Mouse (Mus musculus): ENCODE measurements around the gene Snd1. TPM values are rescaled to one million over a fixed set of nuclear protein-coding genes. Genes with fewer than 3 reads are reported as not detected.

The Snd1 gene
- total and polyA plus RNA-seq, 3 experiments = 83.7 to 377 (median 210) TPM

DNA sequence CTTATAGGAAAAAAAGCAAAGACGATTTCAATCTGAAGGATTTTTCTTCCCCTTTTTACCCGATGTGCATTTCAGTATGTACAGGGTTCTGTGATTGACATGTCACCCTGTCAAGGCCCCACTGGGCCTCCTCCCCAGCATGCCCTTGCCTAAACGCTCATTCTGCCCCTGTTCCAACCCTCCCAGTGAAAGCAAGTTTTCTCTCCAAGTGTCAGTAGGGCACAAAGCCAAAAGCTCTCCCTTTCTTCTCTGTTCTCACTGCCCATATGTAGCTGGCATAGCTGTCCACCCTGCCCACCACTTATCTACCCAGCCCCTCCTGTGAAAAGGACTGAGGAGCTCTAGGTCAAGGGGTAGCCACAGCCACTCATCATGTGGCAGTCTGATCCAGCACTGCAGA is 374.4 kb downstream of the Snd1 start:
- Histone ChIP-seq H3K9ac (ENCODE audit: insufficient read depth, low read depth) (no peak overlapping the region), H3K4me1 (ENCODE audit: control insufficient read depth in 1 of 2, insufficient read depth in 2 of 2) (0 out of 4 replicates have a peak, but pooled peaks cover 0 to 3% of the 10 kb centered on the region in 2 experiments), H3K27ac (ENCODE audit: insufficient read depth, low read depth) (no peak overlapping the region), H3K27me3 (replicated peaks) (no peaks in the 10 kb centered on the region), H3K36me3 (replicated peaks in 1 of 2; ENCODE audit: control insufficient read depth in 1 of 2, insufficient read depth in 1 of 2, low read length in 1 of 2) (peaks cover 18 to 84% of the 10 kb centered on the region in 2 experiments), H3K9me3 (replicated peaks; ENCODE audit: low read length) (no peaks in the 10 kb centered on the region), H3K79me2 (replicated peaks; ENCODE audit: control insufficient read depth, extremely low read depth, insufficient read depth, poor library complexity, severe bottlenecking) (no peaks in the 10 kb centered on the region), H3K4me2 (ENCODE audit: insufficient read depth, low read depth, poor library complexity, severe bottlenecking) (no peak overlapping the region), H3K4me3 (replicated peaks in 1 of 3; ENCODE audit: low read depth in 2 of 3, low read length in 2 of 3, poor library complexity in 1 of 3) (no peak overlapping the region)
- no peak for TF ChIP-seq JUN (IDR thresholded peaks at IDR 0.05; ENCODE audit: insufficient read depth, low read depth, low read length)
- TF ChIP-seq KAT2A (IDR thresholded peaks at IDR 0.05; ENCODE audit: insufficient replicate concordance, low read length) = no peak
- no peak for TF ChIP-seq ZNF384 (IDR thresholded peaks at IDR 0.05; ENCODE audit: low read depth, low read length)
- no peak for TF ChIP-seq POLR2A (IDR thresholded peaks at IDR 0.05; ENCODE audit: low read depth, low read length)
- TF ChIP-seq ZC3H11A (IDR thresholded peaks at IDR 0.05; ENCODE audit: low read depth, low read length) = no peak
- TF ChIP-seq SMC3 (IDR thresholded peaks at IDR 0.05; ENCODE audit: low read depth, low read length) = no peak
- no peak for DNase-seq (ENCODE audit: extremely low read depth)
- in situ Hi-C loops (cut with MboI; ENCODE audit: low pct_ligation_motif_present, low pct_unique_long_range_greater_than_20kb, low sequenced_read_pairs) = no loop called here
- dilution Hi-C loops (cut with MboI; ENCODE audit: extremely low pct_ligation_motif_present, extremely low pct_unique_long_range_greater_than_20kb, low sequenced_read_pairs) = no loop called here

DNA sequence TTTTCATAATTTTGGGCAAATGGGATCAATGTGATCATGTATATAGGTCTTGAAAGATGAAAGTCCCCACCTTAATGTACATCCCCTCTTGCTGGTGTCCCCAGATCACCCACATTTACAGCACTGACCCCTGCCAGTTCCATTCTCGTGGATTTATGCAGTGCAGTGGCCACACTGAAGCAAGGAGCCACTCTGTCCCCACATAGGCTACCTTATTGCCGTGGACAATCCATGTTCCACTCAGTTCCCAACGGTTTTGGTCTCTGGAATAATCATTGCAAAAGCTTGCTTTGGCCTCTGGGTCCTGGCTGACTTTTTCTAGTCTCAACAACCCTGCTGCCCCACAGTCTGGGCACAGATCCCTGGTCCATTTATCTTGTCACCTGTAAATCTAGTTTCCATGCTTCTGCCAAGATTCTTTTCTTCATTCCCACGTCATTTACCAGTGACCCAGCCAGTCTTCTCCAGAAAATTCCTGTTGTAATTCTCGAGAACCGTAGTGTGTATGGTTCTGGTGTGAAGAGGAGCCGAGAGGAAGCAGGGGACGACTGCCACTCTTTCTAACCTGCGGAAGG is 375.5 kb downstream of the Snd1 start:
- Histone ChIP-seq H3K36me3 (replicated peaks in 1 of 2; ENCODE audit: control insufficient read depth in 1 of 2, insufficient read depth in 1 of 2, low read length in 1 of 2) (peaks cover 18 to 86% of the 10 kb centered on the region in 2 experiments), H3K4me2 (ENCODE audit: insufficient read depth, low read depth, poor library complexity, severe bottlenecking) (no peak overlapping the region), H3K27ac (ENCODE audit: insufficient read depth, low read depth) (no peak overlapping the region), H3K4me1 (ENCODE audit: control insufficient read depth in 1 of 2, insufficient read depth in 2 of 2) (peaks cover 0 to 8% of the 10 kb centered on the region in 2 experiments; a peak in 2 of 4 replicates), H3K79me2 (replicated peaks; ENCODE audit: control insufficient read depth, extremely low read depth, insufficient read depth, poor library complexity, severe bottlenecking) (no peaks in the 10 kb centered on the region), H3K9ac (ENCODE audit: insufficient read depth, low read depth) (no peak overlapping the region), H3K27me3 (replicated peaks) (no peaks in the 10 kb centered on the region), H3K4me3 (replicated peaks in 1 of 3; ENCODE audit: low read depth in 2 of 3, low read length in 2 of 3, poor library complexity in 1 of 3) (no peak overlapping the region), H3K9me3 (replicated peaks; ENCODE audit: low read length) (no peaks in the 10 kb centered on the region)
- dilution Hi-C loops (cut with MboI; ENCODE audit: extremely low pct_ligation_motif_present, extremely low pct_unique_long_range_greater_than_20kb, low sequenced_read_pairs) (no loop called here), in situ Hi-C loops (cut with MboI; ENCODE audit: low pct_ligation_motif_present, low pct_unique_long_range_greater_than_20kb, low sequenced_read_pairs) (no loop called here)
- no peak for DNase-seq (ENCODE audit: extremely low read depth)
- TF ChIP-seq PAX5 (IDR thresholded peaks at IDR 0.05; ENCODE audit: low read length) (no peak), TCF12 (IDR thresholded peaks at IDR 0.05; ENCODE audit: low read depth, low read length) (no peak), MXI1 (IDR thresholded peaks at IDR 0.05; ENCODE audit: low read depth, low read length) (no peak), SMC3 (IDR thresholded peaks at IDR 0.05; ENCODE audit: low read depth, low read length) (no peak), IRF4 (IDR thresholded peaks at IDR 0.05; ENCODE audit: low read depth, low read length) (no peak), ZMIZ1 (IDR thresholded peaks at IDR 0.05; ENCODE audit: low read depth, low read length) (no peak), MAZ (IDR thresholded peaks at IDR 0.05; ENCODE audit: low read depth, low read length) (no peak), JUN (IDR thresholded peaks at IDR 0.05; ENCODE audit: insufficient read depth, low read depth, low read length) (no peak), ZKSCAN1 (IDR thresholded peaks at IDR 0.05; ENCODE audit: borderline replicate concordance, low read depth, low read length) (no peak), CHD2 (IDR thresholded peaks at IDR 0.05; ENCODE audit: low read length) (no peak), JUND (conservative IDR thresholded peaks at IDR 0.05; ENCODE audit: low read depth, low read length) (no peak), ZNF384 (IDR thresholded peaks at IDR 0.05; ENCODE audit: low read depth, low read length) (no peak), GABPA (IDR thresholded peaks at IDR 0.05; ENCODE audit: insufficient replicate concordance, low read depth, low read length) (no peak), NRF1 (IDR thresholded peaks at IDR 0.05; ENCODE audit: low read depth, low read length) (no peak), SIN3A (IDR thresholded peaks at IDR 0.05; ENCODE audit: low read length) (no peak), EP300 (IDR thresholded peaks at IDR 0.05; ENCODE audit: low read length) (no peak)
